Mouse (Mus musculus) 3T3-L1 (cell line): ENCODE data around the gene Rarb.

Experiments
- DNase-seq: peaks from one replicate; pipeline ENCODE4 v3.0.0-alpha.2; 2015; ENCODE audit warnings: low read depth, low spot score

Rarb gene

DNA sequence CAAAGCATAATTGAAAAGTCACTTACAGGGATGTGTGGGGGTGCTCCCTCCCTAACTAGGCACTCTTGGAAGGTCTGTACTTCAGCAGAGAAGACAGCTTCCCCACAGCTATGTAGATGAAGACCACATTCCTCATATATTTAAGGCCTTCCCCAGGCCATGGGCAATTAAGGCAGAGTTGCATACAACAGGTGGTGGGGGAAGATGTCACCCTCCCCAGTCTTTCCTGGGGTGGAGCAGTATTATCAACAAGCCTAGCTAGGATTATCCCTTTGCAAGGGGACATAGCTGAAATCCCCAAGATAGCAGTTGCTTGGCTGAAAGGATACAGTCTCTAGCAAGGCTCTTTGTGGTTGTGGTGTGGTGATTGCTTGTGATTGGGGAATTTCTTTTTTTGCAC lies 240.9 kb downstream of the Rarb start:
- DNase-seq: no peak

DNA sequence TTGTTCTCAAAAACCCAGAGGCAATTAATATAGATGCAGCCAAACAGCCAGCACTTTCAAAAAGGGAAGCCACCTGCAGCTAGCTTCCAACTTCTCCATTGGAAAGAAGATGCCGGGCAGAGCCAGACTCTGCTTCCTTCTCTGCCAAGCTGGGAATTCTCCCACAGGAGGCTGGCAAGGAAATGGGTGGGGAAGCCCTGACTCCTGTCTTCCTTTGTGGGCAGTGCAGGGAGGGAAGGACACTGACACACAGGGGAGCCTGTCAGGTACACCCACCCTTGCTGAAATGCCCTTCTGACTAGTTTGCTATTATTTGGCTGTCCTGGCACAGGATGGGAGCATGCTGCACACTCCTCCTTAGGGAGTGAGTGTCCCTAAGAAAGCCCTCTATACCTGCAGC lies 241.9 kb downstream of the Rarb start:
- no peak for DNase-seq

DNA sequence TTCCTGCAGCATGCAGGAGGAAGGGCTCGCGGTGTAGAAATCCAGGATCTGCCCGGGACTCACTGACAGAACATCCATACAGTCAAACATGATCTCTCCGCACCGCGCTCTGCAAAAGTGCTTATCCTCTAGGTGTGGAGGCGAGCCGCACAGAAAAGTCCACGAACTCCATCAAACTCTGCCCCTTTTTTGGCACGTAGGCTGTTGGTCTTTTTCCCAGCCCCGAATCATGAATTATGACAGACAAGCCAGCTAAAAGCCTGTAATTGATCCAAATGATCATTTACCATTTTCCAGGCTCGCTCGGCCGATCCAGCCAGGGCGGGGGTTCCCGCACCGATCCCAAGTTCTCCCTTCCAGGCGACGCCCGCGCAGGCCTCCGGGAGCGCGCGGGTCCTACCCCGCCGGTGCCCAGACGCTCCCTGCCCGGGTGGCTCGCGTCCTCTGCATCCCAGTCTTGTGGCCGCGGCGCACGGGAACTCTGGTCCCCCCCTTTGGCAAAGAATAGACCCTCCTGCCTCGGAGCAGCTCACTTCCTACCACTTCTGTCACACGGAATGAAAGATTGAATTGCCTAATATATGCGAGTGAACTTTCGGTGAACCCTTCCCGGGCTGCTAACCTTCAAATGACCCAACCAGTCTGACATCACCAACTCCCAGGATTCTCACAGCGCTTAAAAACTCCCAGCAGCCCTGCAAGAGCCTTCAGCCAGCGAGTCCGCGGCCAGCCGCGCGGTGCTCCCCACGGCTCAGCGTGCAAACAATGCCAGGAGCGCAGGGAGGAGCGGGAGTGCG lies 243.8 kb downstream of the Rarb start:
- no peak for DNase-seq

DNA sequence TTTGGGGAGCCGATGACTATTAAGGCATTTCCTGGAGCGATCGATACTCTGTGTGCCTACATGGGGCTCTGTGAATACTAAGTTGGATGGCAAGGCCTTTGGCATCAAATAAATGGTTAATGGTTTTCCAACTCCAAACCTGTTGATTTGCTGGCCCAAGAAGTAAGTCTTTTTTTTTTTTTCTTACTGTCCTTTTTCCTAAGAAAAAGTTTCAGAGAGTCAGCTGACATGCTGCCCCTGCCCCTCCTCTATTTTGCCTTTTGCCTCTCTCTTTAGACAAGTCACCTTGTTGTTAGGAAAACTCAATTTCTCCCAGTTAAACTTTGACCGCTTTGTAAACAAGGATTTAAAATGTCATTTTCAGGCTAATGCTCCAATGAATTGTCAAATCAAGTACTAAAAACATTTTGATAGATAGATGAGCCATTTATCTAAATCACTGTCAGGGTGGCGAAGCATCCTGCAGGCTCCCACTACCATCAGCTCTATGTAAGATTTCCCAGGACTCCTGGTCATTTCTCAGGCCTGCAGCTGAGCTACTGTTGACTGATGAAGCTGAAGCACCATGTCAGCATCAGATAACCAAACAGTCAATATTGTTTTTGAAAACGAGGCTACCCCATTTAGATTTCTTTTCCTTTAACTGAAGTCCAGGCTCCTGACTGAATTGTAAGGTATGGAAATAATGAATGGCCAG lies 245.3 kb downstream of the Rarb start:
- no peak for DNase-seq

DNA sequence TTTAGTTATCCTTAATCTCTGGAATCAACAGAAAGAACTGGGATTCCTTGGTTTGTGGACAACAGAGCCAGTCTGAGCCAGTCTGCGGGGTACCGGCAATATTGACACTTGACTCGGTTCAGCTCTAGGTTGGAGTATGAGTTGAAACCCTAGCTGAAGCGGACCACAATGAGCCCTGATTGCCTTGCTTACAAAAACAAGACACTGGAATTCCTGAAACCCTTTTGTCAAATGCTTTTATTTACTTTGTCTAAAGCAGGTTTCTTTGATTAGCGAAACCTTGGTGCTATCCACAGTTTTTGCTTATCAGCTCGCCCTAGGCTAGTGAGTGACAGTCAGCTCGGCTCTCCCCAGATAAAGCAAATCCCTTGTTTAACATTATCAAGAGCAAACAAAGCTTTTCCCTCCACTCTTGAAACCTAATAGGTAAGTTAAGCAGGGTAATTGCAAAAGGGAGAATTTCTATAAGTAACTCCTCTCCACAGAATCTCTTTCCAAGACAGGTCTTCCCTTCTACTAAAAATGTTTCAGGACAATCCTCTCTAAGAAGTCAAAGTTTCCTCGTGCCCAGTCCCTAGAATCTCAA lies 246.1 kb downstream of the Rarb start:
- no peak for DNase-seq

GRCm38 (mm10) chr14:16569506-16570001 lies 249.4 kb downstream of the Rarb start:
- no peak for DNase-seq

GRCm38 (mm10) chr14:16566920-16567319 lies 252.0 kb downstream of the Rarb start:
- no peak for DNase-seq

- DNase-seq: no peak
Measured at GRCm38 (mm10) chr14:16563912-16564311, 255.0 kb downstream of the Rarb start.

DNA sequence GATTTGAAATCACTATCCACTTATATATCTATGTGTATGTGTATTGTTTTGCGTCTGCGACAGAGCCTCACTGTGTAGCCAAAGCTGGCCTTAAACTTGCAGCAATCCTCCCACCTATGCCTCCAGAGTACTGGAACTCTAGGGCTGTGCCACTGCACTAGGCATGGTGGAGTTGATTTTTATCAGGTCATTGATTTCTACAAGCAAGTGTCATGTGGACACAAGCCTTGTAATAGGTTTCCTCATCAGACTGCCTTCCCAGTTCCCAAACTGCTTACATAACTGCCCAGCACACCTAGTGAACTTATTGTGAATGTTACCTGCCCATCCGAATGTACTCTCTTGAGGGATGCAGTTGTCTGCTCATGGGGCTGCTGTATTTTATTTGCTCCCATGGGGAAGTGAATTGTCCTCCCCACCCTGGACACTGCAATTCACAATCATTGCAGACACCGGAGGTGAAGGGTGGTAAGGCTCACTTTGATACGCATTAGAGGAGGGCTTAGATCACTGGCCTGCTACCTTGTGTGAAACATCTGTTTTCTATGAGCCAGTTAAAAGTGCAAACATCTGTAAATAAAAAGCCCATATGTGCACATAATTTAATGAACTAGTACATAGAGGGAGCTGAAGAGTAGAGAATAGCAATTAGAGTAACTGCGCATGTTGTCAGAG lies 257.3 kb downstream of the Rarb start:
- DNase-seq: no peak

GRCm38 (mm10) chr14:16559294-16560217 lies 259.4 kb downstream of the Rarb start:
- no peak for DNase-seq

GRCm38 (mm10) chr14:16558033-16558432 lies 260.9 kb downstream of the Rarb start:
- DNase-seq: no peak

- peak; percentile 97 for DNase-seq
Measured at GRCm38 (mm10) chr14:16554643-16555459, 264.1 kb downstream of the Rarb start.

DNA sequence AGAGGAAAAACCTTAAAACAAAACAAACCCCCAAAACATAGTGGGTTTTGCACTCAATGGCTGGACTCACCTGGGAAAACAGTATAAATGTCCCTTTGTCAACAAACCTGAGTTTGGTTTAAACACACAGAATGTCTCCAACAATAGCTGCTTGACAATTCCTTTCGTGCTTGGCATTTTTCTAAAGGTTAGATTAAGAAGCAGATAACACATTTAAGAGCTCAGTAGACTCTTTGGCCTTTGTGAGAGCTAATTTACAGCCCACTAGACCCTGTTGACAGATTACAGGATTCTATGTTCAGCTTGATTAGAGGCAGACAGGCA lies 264.7 kb downstream of the Rarb start:
- DNase-seq: no peak

DNA sequence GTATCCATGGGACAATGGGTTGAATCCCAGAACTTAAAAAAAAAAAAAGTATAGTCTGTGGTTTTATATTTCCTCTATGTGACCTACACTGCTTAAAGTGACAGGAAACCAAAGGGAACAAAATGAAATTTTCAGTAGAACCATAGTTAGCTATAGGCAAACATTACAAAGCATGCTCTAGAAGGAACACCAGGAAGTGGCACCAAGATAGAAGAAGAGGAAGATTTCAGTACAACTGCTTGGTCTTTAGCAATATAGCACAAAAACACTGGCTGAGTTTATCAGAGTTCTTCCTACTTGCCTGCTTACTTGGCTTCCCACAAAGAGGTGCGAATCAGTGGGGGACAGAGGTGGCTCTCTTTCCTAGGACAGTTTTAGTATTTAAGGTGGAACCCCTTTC lies 266.7 kb downstream of the Rarb start:
- no peak for DNase-seq

DNA sequence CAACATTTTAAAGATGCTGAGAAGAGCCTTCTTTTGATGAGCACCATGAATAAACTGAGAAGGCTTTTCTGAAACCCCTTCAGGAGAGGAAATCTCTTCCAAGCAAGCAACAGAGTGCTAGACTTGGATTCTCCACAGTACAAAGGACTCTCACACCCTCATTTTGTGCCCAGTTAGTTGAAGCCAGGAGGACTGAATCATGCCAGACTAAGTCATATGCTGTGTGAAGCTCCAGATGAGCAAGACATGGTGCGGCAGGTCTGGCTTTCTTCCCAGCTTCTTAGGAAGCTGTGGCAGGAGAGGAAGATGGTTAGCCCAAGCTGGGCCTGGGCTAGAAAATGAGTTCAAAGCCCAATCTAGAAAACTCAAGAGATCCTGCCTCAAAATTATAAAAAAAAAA lies 267.1 kb downstream of the Rarb start:
- peak; percentile 81 for DNase-seq

GRCm38 (mm10) chr14:16548200-16548576 lies 270.8 kb downstream of the Rarb start:
- no peak for DNase-seq

DNA sequence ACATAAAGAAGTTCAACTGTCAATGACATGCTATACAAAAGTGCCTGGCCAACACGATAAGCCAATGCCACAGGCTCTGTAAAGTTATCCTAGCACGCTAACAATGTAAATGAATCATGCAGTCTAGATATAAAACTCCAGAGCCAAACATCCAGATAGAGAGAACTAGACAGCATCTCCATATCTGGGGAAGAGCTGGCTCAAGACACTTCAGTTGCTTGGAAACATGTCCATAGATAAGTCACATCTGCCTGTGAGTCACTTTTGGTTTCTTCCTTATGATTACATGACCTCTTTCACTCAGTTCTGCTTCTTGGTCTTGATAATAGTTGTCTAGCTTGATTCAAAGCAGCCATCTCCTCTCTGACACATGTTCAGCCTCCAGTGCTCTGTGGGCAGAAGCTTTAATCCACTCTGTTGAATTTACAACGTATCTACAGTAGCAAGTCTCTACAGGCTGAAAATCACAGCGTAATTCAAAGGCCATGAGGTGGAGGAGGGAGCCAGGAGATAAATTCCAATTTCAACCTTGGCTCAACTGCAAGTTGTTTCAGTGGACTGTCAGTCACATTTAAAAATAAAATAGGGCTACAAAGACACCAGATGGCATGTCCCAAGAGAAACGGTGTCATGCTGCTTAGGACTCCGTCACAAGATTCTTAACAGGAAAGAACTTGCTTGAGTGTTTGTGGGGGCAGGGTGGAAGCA lies 271.3 kb downstream of the Rarb start:
- DNase-seq: peak; percentile 48

GRCm38 (mm10) chr14:16544995-16545394 lies 274.0 kb downstream of the Rarb start:
- DNase-seq: no peak

GRCm38 (mm10) chr14:16541641-16542040 lies 277.3 kb downstream of the Rarb start:
- DNase-seq: peak; percentile 70

DNA sequence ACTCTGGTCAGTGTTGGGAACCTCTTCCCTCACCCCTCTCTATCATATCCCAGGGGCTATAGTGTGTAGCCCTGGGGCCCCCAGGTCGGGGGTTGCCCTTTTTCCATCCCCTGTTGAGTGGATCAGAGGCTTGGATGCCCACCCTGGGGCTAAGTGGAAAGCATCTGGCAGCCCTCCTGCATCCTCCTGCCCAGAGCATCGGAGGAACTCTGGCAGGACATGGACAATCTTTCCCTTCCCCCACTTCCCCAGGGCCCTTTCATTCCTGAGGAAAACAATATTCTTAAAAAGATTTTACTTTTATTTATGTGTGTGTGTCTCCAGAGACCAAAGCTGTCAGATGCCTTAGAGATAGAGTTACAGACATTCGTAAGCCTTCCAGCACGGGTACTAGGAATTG lies 281.5 kb downstream of the Rarb start:
- no peak for DNase-seq
